Mouse (Mus musculus): ENCODE results near the gene Gm11146. TPM values are rescaled to one million over a fixed set of nuclear protein-coding genes. Genes with fewer than 3 reads are reported as not detected.

Gene Gm11146
- not detected for polyA plus RNA-seq (2017; shearing (Covaris generic))

DNA sequence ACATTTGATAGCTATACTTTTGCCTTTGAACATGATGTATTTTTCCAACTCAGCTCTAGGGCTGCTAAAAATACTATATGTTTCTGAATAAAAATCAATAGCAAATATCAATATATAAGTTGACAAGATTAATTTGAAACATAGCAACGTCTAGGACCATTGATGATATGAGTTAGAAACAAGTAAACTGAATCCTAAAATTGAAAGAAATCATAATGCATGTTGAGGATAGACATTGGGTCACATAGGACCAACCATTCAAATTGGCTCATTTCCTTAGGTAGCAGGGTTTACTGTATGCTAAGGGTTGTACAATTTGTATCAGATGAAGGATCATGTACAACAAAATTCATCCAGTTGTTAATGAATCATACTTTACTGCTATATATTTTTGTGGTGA lies at the start of gene Gm11146:
Gene Gm11146, minus strand, starts transcription at position 101 of the 400 bp plus-strand sequence.

All from effector memory CD4-positive, alpha-beta T cell, adult 7 months (primary cell).